Mouse (Mus musculus) cerebellum, adult 11 months (tissue): ENCODE measurements around the gene Uhrf1.
A peak's percentile ranks its signal among the peaks of the same experiment; 100 is the strongest.

Experiments
- DNase-seq: peaks from one replicate; pipeline ENCODE4 v3.0.0; 2022

Gene Uhrf1

GRCm38 (mm10) chr17:56356921-56357885 lies 54.1 kb downstream of the Uhrf1 start:
- DNase-seq = peak; percentile 78

DNA sequence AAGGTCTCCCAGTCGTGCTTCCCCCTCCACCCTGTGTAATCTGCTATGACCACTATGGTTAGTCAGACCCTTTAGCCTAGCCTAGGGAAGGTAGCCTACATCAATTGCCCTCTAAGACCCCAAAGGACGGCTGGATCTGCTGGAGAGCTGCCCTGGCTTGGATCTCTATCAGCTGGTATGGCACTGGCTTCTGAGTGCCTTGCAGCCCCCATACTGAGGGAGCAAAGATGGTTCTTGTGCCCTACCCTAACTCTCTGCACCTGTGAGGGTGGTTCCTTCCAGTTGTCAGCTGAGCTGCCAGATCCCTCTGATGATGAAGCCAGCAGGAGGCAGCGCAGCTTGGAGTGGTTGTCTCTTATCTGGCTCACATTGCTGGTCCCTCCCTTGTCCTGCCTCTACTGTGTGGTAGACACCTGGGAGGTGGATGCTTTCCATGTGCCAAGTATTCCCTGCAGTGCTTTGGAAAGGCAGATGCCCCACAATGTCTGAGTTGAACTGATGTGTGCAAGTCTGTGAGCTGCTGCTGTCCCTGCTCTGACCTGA lies 56.1 kb downstream of the Uhrf1 start:
- DNase-seq = no peak

DNA sequence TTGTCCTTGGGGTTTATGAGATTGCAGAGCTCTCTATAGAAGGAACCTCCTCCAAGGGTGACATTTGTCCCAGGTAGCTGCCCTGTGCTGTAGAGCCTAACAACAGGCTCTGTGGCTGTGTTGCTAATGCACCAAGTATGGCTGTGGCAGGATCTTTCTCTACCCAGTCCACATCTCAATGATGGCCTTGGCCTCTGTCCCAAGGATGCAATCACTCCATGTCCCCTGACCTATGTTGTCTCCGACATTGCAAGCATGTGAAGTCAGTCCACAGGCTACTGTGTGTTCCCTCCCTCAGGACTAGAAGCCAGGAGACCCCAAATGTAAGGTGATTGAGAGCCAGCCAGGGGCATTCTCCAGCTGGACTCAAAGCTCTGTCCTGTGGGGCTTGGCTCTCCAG lies 56.7 kb downstream of the Uhrf1 start:
- DNase-seq = no peak

DNA sequence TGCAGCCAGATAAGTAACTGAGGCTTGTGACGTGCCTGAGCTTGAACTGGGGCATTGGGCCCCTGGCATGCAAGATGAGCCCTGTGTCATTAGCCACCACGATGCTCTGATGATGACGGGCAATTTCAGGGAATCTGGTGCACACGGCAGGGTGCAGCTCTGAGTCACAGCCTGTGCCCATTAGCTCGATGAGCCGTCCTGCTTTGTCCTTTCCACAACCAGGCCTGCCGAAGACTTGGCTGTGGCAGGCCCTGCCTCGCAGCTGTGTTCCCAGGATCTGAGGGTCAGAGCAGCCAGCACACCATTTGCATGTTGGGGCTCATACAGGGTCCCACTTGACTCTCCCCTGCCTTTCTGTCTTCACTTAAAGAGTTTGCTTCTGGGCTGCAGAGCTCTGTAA lies 57.3 kb downstream of the Uhrf1 start:
- DNase-seq = peak; percentile 75

GRCm38 (mm10) chr17:56361542-56361941 lies 58.4 kb downstream of the Uhrf1 start:
- no peak for DNase-seq

GRCm38 (mm10) chr17:56365791-56366673 lies 62.9 kb downstream of the Uhrf1 start:
- no peak for DNase-seq

DNA sequence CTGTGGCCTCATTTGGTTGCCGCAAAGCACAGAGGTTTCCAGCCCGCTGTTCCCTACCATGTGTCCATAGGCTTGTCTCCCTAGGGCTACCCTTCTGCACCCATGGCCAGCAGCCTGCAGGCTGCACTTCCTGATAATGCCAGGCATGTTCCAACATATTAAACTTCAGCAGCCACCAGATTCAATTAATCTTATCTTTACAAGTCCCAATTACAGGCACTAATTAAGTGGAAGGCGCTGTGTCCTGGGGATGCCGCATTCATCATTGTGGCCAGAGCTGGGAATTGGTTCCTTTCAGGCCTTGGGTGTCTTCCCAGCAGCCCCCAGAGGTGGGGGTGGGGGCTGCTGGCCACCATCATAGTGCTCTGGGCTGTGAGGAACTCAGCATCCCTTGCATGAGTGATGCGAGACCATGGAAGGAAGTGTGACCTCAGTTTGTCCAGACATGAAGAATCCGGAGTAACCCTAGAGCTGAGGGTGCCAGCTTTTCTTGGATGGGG lies 65.2 kb downstream of the Uhrf1 start:
- DNase-seq = no peak

DNA sequence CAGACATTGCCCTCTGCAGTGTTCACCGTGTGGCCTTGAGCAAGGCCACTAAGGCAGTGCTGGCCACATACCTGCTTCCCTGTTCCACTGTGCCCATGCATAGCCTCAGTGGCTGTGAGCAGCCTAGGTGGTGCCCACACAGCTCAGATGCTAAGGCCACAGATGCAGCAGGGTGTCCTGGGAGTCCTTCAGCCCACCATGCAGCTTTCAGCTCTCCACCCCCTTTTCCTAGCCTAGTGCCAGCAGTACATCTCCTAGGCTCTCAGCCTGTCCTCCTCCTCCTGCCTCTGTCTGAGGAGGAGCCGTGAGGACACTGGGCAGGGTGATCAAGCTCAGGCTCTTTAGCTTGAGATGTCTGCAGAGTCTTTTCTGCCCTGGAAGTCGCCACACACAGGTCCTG lies 67.0 kb downstream of the Uhrf1 start:
- DNase-seq = no peak

DNA sequence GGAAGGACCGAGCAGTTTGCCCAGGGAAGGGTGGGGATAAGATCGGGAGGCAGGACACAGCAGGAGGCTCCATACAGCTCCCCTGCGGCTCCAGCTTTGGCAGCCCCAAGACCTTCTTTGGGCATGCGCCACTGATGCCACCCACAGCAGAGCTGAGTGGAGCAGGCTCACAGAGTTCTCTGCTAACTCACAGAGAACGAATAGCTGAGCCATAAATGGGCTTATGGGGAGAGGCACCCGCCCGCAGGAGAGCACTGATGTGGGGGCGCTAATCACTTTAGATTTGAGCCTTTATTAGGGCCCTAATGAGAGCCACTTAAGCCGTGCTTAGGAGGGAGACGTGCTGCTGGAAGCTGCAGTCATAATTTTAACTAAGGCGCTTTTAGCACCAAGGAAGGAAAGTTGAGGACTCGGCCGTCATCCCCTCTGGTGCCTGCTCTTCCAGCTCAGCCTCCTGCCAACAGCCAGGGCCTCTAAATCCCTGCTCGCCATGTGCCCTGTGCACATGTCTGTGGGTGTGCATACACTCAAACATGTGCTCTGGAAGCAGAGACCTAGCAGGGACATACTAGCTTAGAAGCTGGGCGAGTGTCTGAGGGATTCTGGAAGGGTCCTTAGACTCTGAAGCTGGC lies 68.0 kb downstream of the Uhrf1 start:
- DNase-seq = no peak

- DNase-seq = no peak
These were observed 69.0 kb downstream of the Uhrf1 start for GRCm38 (mm10) chr17:56372109-56372508.
